Mouse (Mus musculus): ENCODE measurements around the gene Cdc7.

DNA sequence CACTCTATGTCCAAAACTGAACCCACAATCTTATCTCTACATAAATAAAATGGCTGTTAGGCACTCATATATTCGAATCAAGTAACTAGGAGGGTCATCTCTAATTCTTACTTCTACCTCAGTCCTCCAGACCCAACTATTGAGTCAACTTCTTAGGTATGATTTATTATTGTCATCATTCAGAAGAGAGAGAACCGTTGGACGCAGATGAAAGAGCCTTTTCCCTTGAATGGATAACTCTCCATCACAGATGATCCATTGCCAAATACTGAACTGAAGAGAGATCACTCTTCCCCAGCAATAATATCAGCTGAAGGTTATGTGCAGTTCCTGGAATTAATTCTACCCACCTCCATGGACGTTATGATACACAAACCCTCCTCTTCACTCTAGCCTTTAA lies 17.8 kb upstream of the Cdc7 start:
- TF ChIP-seq POLR2A (IDR thresholded peaks at IDR 0.05; ENCODE audit: low read depth, low read length) = no peak
- no peak for TF ChIP-seq UBTF (IDR thresholded peaks at IDR 0.05; ENCODE audit: low read depth, low read length)
- no peak for TF ChIP-seq ZC3H11A (IDR thresholded peaks at IDR 0.05; ENCODE audit: low read depth, low read length)
- TF ChIP-seq MAZ (IDR thresholded peaks at IDR 0.05; ENCODE audit: low read depth, low read length) = no peak
- no peak for TF ChIP-seq POLR2AphosphoS2 (IDR thresholded peaks at IDR 0.05; ENCODE audit: low read depth, low read length)
- TF ChIP-seq ZMIZ1 (IDR thresholded peaks at IDR 0.05; ENCODE audit: low read depth, low read length) = no peak
- TF ChIP-seq CTCF (conservative IDR thresholded peaks at IDR 0.05 in 1 of 2, IDR thresholded peaks at IDR 0.05 in 1 of 2; ENCODE audit: low read depth in 2 of 2, low read length in 2 of 2) = no peak
- no peak for TF ChIP-seq CHD1 (IDR thresholded peaks at IDR 0.05; ENCODE audit: low read depth, low read length)
- no peak for TF ChIP-seq MAFK (IDR thresholded peaks at IDR 0.05; ENCODE audit: insufficient replicate concordance, low read length)
- no peak for TF ChIP-seq EP300 (IDR thresholded peaks at IDR 0.05; ENCODE audit: low read length)
